Mouse (Mus musculus) testis, adult 2 months (tissue): Measurements from ENCODE around the gene Chst1.

ENCODE experiments used
- CTCF ChIP-seq: fragments of 200-500 bp; IDR thresholded peaks from 2 replicates; pipeline ENCODE4 v1.5.1; 2012; ENCODE audit warnings: low read depth, mild to moderate bottlenecking, inconsistent platforms, low read length, moderate library complexity; ENCODE audit not compliant: control insufficient read depth, insufficient read depth, insufficient replicate concordance
- POLR2A ChIP-seq: fragments of 200-500 bp; IDR thresholded peaks from 2 replicates; pipeline ENCODE4 v1.6.1; 2012; ENCODE audit warnings: low read depth, mild to moderate bottlenecking, inconsistent platforms, low read length, moderate library complexity; ENCODE audit not compliant: control insufficient read depth

- TF ChIP-seq CTCF (no peak), POLR2A (no peak)
Measured at GRCm38 (mm10) chr2:92550051-92550450, 49.5 kb upstream of the Chst1 start.
